Mouse (Mus musculus): ENCODE measurements around the gene Ttc3. TPM values are rescaled to one million over a fixed set of nuclear protein-coding genes. Genes with fewer than 3 reads are reported as not detected.

The Ttc3 gene
- polyA plus RNA-seq, 1 experiment, result 20.3 TPM

DNA sequence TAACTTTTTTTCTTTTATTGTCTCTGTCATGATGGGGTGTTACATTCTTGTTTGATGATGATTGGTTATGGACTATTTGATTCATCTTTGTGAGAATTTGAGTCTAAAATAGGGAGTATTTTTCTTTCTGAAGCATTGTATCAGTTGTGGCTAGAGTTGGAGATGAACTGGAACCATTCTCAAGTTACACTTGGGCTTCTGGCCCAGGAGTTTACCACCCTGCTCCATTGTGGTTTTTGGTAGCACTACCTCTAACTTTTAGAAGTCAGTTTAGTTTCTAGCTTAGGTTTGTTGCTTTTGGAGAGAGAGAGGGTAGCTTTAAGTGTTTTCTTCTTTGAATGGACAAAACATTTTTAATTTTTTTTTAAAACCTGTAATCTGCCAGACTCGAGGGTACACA is 9.0 kb downstream of the Ttc3 start:
- TF ChIP-seq POLR2A (IDR thresholded peaks at IDR 0.05; ENCODE audit: borderline replicate concordance, low read depth, low read length) (no peak), CTCF (IDR thresholded peaks at IDR 0.05; ENCODE audit: low read depth, low read length) (no peak)
- Histone ChIP-seq H3K4me3 (ENCODE audit: insufficient read depth, low read length) (no peak overlapping the region), H3K4me1 (ENCODE audit: control insufficient read depth, insufficient read depth, low read length) (peaks cover 13% of the 10 kb centered on the region), H3K27ac (ENCODE audit: insufficient read depth, low read depth, low read length) (no peak overlapping the region)

DNA sequence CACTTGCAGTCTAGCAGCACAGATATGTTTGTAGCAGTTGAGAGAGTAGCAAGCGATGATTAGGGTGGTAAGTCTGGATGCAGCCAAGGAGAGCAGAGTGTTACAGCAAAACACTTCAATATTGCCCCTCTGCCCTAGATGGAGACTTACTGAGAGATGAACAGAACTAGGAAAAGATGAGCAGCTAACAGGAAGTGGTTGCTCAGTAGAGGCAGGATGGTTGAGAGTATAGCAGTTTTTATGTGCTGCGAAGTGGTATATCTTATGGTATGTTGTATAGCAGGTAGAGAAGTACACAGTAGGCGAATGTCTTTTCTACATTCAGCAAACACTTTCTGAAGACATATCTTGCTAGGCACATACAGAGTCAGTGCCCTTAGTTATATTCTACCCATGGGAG is 12.9 kb downstream of the Ttc3 start:
- no peak overlapping the region for H3K27ac ChIP-seq (ENCODE audit: insufficient read depth, low read depth, low read length)
- TF ChIP-seq POLR2A (IDR thresholded peaks at IDR 0.05; ENCODE audit: borderline replicate concordance, low read depth, low read length) (no peak), CTCF (IDR thresholded peaks at IDR 0.05; ENCODE audit: low read depth, low read length) (no peak)
- H3K4me1 ChIP-seq (ENCODE audit: control insufficient read depth, insufficient read depth, low read length), result peaks cover 10% of the 10 kb centered on the region
- no peak overlapping the region for H3K4me3 ChIP-seq (ENCODE audit: insufficient read depth, low read length)

DNA sequence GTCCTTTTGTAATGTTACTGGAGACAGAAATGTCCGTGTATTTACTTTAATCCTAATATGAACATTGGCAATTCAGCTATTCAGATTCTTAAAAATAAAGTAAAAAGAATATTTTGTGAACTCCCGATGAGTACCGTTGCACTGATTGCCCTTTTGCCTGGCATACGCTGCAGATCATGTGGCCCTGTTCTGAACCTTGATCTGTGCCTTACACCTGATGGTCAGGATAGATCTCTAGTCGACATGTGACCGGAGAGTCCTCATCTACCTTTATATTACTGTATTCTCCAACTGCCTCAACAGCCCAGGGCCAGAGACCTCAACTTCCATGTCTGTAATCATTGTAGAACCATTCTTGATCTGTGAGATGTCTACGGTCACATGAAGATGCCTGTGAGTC is 17.3 kb downstream of the Ttc3 start:
- H3K27ac ChIP-seq (ENCODE audit: insufficient read depth, low read depth, low read length), result no peak overlapping the region
- H3K4me3 ChIP-seq (ENCODE audit: insufficient read depth, low read length), result no peak overlapping the region
- no peak for TF ChIP-seq POLR2A (IDR thresholded peaks at IDR 0.05; ENCODE audit: borderline replicate concordance, low read depth, low read length)
- no peak for TF ChIP-seq CTCF (IDR thresholded peaks at IDR 0.05; ENCODE audit: low read depth, low read length)
- peaks cover 4% of the 10 kb centered on the region for H3K4me1 ChIP-seq (ENCODE audit: control insufficient read depth, insufficient read depth, low read length)

DNA sequence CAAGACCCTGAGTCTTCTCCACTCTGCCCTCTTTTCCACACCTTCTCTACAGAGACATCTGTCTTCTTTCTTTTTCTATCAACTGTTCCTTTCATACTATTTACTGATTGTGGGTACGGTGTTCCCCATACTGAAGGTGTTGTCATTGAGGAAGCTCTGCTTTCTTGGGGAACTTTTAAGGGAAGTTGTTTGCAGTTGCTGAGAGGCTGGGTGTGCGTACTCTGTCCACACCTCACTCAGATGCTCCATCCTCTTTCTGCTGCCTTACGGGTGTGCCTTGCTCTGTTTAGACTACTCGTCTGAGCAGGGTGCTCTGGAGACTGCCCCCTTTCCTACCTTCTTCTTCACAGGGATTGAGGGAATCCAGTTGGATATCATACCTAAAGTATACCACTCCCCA is 21.9 kb downstream of the Ttc3 start:
- peaks cover 7% of the 10 kb centered on the region for H3K4me1 ChIP-seq (ENCODE audit: control insufficient read depth, insufficient read depth, low read length)
- H3K27ac ChIP-seq (ENCODE audit: insufficient read depth, low read depth, low read length), result no peak overlapping the region
- H3K4me3 ChIP-seq (ENCODE audit: insufficient read depth, low read length), result no peak overlapping the region
- no peak for TF ChIP-seq POLR2A (IDR thresholded peaks at IDR 0.05; ENCODE audit: borderline replicate concordance, low read depth, low read length)
- TF ChIP-seq CTCF (IDR thresholded peaks at IDR 0.05; ENCODE audit: low read depth, low read length), result no peak

DNA sequence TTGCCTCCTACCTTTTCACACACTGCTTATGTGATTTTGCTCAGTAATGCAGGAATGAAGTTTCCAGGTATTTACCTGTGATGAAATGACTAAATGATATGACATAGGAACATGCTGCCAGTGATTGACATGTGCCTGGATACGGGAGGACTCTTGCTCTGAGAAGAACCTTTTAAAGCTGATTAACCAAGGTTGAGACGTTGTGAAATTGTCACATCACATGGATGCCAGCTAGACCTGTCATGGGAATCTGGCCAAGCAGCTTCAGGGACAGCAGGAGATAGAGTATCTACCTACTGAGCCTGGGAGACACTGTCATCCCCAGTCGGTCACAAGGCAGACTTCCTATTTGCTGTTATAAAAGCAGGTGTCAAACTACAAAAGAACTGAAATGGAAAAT is 24.6 kb downstream of the Ttc3 start:
- Histone ChIP-seq H3K4me3 (ENCODE audit: insufficient read depth, low read length) (no peak overlapping the region), H3K4me1 (ENCODE audit: control insufficient read depth, insufficient read depth, low read length) (peaks cover 7% of the 10 kb centered on the region), H3K27ac (ENCODE audit: insufficient read depth, low read depth, low read length) (no peak overlapping the region)
- no peak for TF ChIP-seq CTCF (IDR thresholded peaks at IDR 0.05; ENCODE audit: low read depth, low read length)
- TF ChIP-seq POLR2A (IDR thresholded peaks at IDR 0.05; ENCODE audit: borderline replicate concordance, low read depth, low read length), result no peak

DNA sequence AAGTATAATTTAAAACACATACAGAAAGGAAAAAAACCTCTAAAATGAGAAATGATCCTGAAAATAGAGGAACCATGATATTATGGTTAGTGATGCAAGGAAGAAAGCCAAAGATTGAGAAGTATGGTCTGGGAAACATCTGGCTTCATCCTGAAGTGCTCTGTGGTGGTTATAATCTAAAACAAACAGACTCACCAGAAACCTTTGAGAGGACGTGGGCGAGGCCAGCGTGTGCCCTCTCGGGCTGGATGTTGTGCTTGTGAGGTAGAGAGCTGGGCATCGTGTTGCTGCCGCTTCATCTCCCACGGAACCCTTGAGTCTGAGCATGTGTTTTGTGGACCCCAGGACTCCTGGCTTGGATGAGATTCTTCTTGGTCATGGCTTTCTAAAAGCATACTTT is 26.2 kb downstream of the Ttc3 start:
- peaks cover 7% of the 10 kb centered on the region for H3K4me1 ChIP-seq (ENCODE audit: control insufficient read depth, insufficient read depth, low read length)
- TF ChIP-seq CTCF (IDR thresholded peaks at IDR 0.05; ENCODE audit: low read depth, low read length), result no peak
- no peak for TF ChIP-seq POLR2A (IDR thresholded peaks at IDR 0.05; ENCODE audit: borderline replicate concordance, low read depth, low read length)
- H3K27ac ChIP-seq (ENCODE audit: insufficient read depth, low read depth, low read length), result no peak overlapping the region
- no peak overlapping the region for H3K4me3 ChIP-seq (ENCODE audit: insufficient read depth, low read length)

DNA sequence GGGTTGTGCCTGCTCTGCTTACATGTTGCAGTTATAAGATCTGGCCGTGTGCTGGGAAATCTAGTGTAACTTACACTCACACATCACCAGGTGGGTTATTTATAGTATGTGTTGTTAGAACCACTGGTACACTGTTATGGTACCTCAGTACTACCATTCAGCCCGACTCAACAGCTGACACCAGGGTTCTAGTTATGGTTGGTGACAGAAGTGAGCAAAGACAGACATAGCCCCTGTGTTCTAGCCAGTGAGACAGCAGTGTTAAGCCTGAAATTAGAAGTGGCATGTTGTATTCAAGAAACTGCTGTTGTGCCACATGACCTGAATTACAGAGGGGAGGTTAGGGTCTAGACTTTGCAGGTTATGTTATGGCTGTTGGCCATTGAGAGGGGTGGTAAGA is 28.7 kb downstream of the Ttc3 start:
- no peak overlapping the region for H3K27ac ChIP-seq (ENCODE audit: insufficient read depth, low read depth, low read length)
- no peak for TF ChIP-seq POLR2A (IDR thresholded peaks at IDR 0.05; ENCODE audit: borderline replicate concordance, low read depth, low read length)
- no peak for TF ChIP-seq CTCF (IDR thresholded peaks at IDR 0.05; ENCODE audit: low read depth, low read length)
- H3K4me3 ChIP-seq (ENCODE audit: insufficient read depth, low read length), result no peak overlapping the region
- peaks cover 3% of the 10 kb centered on the region; the same call in 1 of the 2 replicates for H3K4me1 ChIP-seq (ENCODE audit: control insufficient read depth, insufficient read depth, low read length)

DNA sequence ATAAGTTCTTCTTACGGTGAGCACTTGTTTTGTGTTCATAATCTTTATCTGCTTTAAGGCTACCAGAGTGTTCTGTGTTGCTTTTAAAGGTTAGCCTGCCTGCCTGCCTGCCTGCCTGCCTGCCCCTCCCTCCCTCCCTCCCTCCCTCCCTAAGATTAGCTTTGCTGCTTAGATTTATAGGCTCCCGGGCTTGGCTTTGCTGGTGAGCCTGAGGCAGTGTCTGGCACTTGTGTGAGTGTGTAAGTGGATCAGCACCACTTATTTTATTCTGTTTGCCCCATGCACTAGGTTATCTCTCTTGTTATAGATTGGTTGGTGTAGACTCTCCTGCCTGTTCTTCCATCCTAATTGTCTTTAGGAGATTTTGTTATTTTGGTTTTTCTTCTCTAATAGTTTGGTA is 31.2 kb downstream of the Ttc3 start:
- H3K4me3 ChIP-seq (ENCODE audit: insufficient read depth, low read length), result no peak overlapping the region
- no peak for TF ChIP-seq CTCF (IDR thresholded peaks at IDR 0.05; ENCODE audit: low read depth, low read length)
- TF ChIP-seq POLR2A (IDR thresholded peaks at IDR 0.05; ENCODE audit: borderline replicate concordance, low read depth, low read length), result no peak
- peaks cover 3% of the 10 kb centered on the region; the same call in 1 of the 2 replicates for H3K4me1 ChIP-seq (ENCODE audit: control insufficient read depth, insufficient read depth, low read length)
- no peak overlapping the region for H3K27ac ChIP-seq (ENCODE audit: insufficient read depth, low read depth, low read length)

DNA sequence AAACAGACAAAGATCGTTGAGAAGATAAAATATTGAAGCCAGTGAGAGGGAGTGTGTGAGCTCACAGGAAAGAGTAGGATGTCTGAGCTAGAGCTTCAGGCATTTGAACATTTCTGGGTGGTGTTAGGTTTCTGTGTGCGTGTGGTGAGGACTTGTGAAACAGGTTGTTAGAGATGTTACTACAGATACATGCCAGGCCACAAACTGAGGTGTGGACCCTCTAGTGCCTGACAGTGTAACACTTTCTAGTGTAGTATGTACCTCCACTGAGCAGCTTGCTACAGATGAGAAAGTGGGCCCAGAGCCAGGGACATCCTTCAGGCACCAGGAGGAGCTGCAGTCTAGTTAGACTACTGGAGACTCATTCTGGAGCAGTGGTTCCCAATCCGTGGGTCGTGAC is 31.8 kb downstream of the Ttc3 start:
- Histone ChIP-seq H3K4me1 (ENCODE audit: control insufficient read depth, insufficient read depth, low read length) (0 out of 2 replicates have a peak, but pooled peaks cover 2% of the 10 kb centered on the region), H3K27ac (ENCODE audit: insufficient read depth, low read depth, low read length) (no peak overlapping the region), H3K4me3 (ENCODE audit: insufficient read depth, low read length) (no peak overlapping the region)
- no peak for TF ChIP-seq CTCF (IDR thresholded peaks at IDR 0.05; ENCODE audit: low read depth, low read length)
- no peak for TF ChIP-seq POLR2A (IDR thresholded peaks at IDR 0.05; ENCODE audit: borderline replicate concordance, low read depth, low read length)

DNA sequence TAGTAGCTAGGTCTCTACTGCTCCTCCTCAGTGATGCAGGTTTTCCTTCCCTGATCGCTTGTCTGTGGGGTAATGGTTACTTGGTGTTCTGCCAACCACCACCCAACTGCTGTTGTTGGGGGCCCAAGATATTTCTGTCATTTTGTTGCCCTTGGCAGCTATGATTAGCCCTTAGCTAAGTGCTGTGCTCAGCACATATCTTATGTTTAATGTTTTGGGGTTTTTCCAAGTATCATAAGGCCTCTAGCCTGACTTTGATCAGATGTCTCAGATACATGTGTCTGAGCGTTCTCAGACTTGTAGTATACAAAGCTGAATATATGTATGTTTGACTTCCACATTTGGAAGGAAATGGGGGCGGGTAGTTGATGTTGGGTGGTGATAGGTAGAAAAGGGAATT is 40.9 kb downstream of the Ttc3 start:
- H3K4me1 ChIP-seq (ENCODE audit: control insufficient read depth, insufficient read depth, low read length), result peaks cover 7% of the 10 kb centered on the region
- TF ChIP-seq POLR2A (IDR thresholded peaks at IDR 0.05; ENCODE audit: borderline replicate concordance, low read depth, low read length) (no peak), CTCF (IDR thresholded peaks at IDR 0.05; ENCODE audit: low read depth, low read length) (no peak)
- H3K4me3 ChIP-seq (ENCODE audit: insufficient read depth, low read length), result no peak overlapping the region
- no peak overlapping the region for H3K27ac ChIP-seq (ENCODE audit: insufficient read depth, low read depth, low read length)

DNA sequence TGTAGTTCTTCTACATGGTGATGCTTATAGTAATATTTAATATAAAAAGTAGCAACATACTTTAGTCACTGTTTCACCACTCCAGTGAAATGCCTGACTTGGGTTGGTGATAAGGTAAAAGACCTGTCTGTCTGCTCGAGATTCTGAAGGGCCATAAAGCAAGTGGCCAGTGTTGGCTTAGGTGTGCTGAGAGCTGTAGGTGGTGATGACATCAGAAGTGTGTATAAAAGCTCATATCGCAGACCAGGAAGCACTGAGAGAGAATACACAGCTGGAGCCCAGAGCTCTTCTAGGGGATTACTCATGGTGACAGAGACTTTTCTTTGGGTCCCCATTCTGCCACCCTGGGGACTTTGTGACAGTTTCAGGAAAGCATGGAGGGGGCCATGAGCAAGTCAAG is 41.8 kb downstream of the Ttc3 start:
- H3K27ac ChIP-seq (ENCODE audit: insufficient read depth, low read depth, low read length), result no peak overlapping the region
- no peak for TF ChIP-seq CTCF (IDR thresholded peaks at IDR 0.05; ENCODE audit: low read depth, low read length)
- no peak for TF ChIP-seq POLR2A (IDR thresholded peaks at IDR 0.05; ENCODE audit: borderline replicate concordance, low read depth, low read length)
- H3K4me1 ChIP-seq (ENCODE audit: control insufficient read depth, insufficient read depth, low read length), result peaks cover 7% of the 10 kb centered on the region

More for the DNA sequence above, 41.8 kb downstream of the Ttc3 start:
- H3K4me3 ChIP-seq (ENCODE audit: insufficient read depth, low read length), result no peak overlapping the region

Data from bone marrow macrophage, adult 2 months (primary cell).